Mouse (Mus musculus): ENCODE results near the gene Plp2.

DNA sequence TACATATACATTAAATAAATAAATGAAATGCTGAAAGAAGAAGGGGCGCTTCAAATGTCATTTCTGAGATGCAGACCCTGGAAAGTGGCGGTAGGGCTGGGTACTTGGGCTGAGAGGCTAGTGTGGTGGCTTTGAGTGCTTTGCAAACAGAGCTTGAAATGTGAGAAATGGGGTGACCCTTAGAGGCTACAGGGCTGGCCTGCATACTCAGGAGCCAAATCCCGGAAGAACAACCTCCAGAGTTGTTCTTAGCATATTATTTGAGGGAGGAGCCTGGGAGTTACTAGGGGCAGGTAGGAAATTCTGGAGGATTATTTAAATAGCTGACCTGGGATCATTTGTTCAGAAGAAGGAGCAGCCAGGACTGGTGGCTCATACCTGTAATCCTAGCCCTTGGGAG, 19.3 kb upstream of the Plp2 start:
- TF ChIP-seq GATA1 (IDR thresholded peaks at IDR 0.05; ENCODE audit: borderline replicate concordance, low read length): no peak
- no peak for TF ChIP-seq FLI1 (IDR thresholded peaks at IDR 0.05; ENCODE audit: low read length)
